Mouse (Mus musculus): ENCODE results near the gene Map2k2. TPM values are rescaled to one million over a fixed set of nuclear protein-coding genes. Genes with fewer than 3 reads are reported as not detected.
"Not testable (repeated sequence)": the region's sequence is repeated elsewhere in the genome, so short reads cannot be mapped to it uniquely, and the experiment has no call there.

The Map2k2 gene
- polyA plus RNA-seq, 1 experiment from 2014 or later: 185 TPM

DNA sequence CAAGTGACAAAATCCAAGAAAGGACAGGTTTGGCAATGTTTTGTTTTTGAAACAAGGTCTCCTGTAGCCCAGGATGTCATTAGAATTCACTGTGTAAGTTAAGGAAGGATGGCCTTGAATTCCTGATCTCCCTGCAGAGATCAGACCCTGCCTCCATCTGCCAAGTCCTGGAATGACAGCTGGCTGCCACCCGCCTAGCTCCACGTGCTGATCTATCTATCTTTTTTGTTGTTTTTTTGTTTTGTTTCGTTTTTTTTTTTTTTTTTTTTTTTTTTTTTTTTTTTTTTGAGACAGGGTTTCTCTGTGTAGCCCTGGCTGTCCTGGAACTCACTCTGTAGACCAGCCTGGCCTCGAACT lies 69.6 kb downstream of the Map2k2 start:
- peaks cover 30% of the 10 kb centered on the region for H3K36me3 ChIP-seq (ENCODE audit: control insufficient read depth, insufficient read depth, low read length)
- DNase-seq (ENCODE audit: low spot score); H3K9me3 ChIP-seq (ENCODE audit: control insufficient read depth, low read length); H3K9ac ChIP-seq (ENCODE audit: low read length); ATAC-seq (replicated peaks; ENCODE audit: low FRiP score, low TSS enrichment, low read depth); H3K27me3 ChIP-seq (replicated peaks; ENCODE audit: control insufficient read depth, insufficient read depth, low read length): not testable (repeated sequence)
- H3K4me3 ChIP-seq (ENCODE audit: low read depth, low read length): peak overlapping the region; percentile 27
- H3K4me2 ChIP-seq (ENCODE audit: low read length): peak overlapping the region; percentile 50
- 12% methylated on average over 4 of the region's 4 CpGs for WGBS
- H3K4me1 ChIP-seq (replicated peaks; ENCODE audit: control insufficient read depth, insufficient read depth, low read length): peaks cover 34% of the 10 kb centered on the region
- H3K27ac ChIP-seq (ENCODE audit: low read depth): peak overlapping the region; percentile 91

DNA sequence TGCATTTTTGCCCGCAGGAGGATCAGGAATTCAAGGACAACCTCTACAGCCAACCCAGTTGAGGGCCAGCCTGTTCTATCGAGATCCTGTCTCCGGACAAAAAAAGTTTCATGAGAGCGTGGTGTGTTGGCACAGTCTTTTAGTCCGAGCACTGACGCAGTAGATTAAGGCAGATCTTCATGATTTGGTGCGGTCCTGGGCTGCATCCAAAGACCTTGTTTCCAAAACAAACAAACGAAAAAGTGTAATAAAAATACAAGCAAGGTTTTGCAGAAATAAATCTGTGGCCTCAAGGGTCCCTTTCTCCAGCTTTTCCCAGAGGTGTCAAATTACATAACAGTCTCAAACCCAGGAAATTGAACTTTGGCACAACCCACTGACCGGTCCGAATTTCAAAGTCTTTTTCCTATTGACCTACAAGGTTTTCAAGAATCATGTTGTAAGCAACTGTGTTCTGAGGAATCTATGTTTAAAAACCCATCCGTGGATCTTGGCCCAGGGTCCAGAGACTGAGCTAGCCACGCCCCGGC lies 70.3 kb downstream of the Map2k2 start:
- peak; percentile 11; the same call in 1 of the 2 replicates for ATAC-seq (replicated peaks; ENCODE audit: low FRiP score, low TSS enrichment, low read depth)
- Histone ChIP-seq H3K9me3 (ENCODE audit: control insufficient read depth, low read length) (no peaks in the 10 kb centered on the region), H3K27me3 (replicated peaks; ENCODE audit: control insufficient read depth, insufficient read depth, low read length) (no peaks in the 10 kb centered on the region), H3K9ac (ENCODE audit: low read length) (peak overlapping the region; percentile 32), H3K4me2 (ENCODE audit: low read length) (peak overlapping the region; percentile 58), H3K36me3 (ENCODE audit: control insufficient read depth, insufficient read depth, low read length) (peaks cover 37% of the 10 kb centered on the region), H3K27ac (ENCODE audit: low read depth) (peak overlapping the region; percentile 91), H3K4me1 (replicated peaks; ENCODE audit: control insufficient read depth, insufficient read depth, low read length) (peaks cover 34% of the 10 kb centered on the region), H3K4me3 (ENCODE audit: low read depth, low read length) (peak overlapping the region; percentile 100)
- no peak for DNase-seq (ENCODE audit: low spot score)
- 3% methylated on average over 13 of the region's 13 CpGs for whole genome bisulfite sequencing

DNA sequence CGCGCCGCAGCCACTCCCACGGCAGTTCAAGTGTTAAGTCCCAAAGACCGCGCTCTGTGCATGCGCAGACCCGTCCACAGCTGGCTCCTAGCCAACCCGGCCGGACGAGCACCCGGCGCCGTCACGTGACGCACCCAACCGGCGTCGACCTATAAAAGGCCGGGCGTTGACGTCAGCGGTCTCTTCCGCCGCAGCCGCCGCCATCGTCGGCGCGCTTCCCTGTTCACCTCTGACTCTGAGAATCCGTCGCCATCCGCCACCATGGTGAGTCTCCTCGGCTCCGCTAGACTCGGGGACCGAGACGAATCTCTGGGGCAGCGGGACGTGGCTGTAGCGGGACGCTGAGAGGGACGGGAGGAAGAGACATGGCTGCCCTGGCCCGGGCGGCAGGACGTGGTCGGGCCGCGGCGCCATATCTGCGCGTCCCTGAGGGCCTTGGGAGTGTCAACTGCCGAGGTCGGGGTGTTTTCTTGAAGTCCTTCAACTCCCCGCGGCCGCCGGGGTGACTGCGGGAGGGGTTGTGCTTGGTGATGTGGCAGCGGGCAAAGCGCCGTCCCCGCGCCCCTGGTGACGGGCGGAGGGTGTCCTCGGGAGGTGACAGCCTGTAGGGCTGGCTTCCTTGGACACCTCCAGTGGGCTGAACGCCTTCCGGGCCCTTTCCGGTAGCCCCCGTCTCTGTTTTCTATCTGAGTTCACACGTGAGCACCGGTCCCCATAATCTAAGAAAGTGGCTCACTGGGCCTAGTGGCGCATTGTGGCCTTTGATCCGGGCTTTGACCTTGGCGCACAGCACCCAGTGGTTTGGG lies 71.0 kb downstream of the Map2k2 start, which contains the start of gene Eef2:
TSS of gene Eef2 (plus strand) at position 166 of the 806 bp plus-strand sequence.
- Histone ChIP-seq H3K4me3 (ENCODE audit: low read depth, low read length) (peak within 1 kb of the TSS; percentile 100), H3K4me2 (ENCODE audit: low read length) (peak within 1 kb of the TSS; percentile 98), H3K9ac (ENCODE audit: low read length) (peak within 1 kb of the TSS; percentile 100), H3K9me3 (ENCODE audit: control insufficient read depth, low read length) (no peaks in the 10 kb centered on the region), H3K27ac (ENCODE audit: low read depth) (peak within 1 kb of the TSS; percentile 91), H3K4me1 (replicated peaks; ENCODE audit: control insufficient read depth, insufficient read depth, low read length) (peaks cover 34% of the 10 kb centered on the region), H3K36me3 (ENCODE audit: control insufficient read depth, insufficient read depth, low read length) (peaks cover 44% of the 10 kb centered on the region), H3K27me3 (replicated peaks; ENCODE audit: control insufficient read depth, insufficient read depth, low read length) (no peaks in the 10 kb centered on the region)
- WGBS: under 1% methylated on average over 77 of the region's 77 CpGs
- peak; percentile 99 for DNase-seq (ENCODE audit: low spot score)
- peak; percentile 71 for ATAC-seq (replicated peaks; ENCODE audit: low FRiP score, low TSS enrichment, low read depth)

DNA sequence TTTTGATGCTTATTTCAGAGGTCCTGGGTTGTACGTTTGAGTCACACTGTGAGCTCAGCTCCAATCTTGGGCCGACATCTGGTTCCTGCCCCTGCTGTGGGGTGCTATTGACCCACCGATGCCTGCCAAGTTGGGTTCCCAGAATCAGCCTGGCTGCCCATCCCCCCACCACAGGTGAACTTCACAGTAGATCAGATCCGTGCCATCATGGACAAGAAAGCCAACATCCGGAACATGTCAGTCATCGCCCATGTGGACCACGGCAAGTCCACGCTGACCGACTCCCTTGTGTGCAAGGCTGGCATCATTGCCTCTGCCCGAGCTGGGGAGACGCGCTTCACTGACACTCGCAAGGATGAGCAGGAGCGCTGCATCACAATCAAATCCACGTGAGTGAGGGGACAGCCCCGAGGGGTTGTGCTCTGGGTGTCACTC lies 71.8 kb downstream of the Map2k2 start:
- H3K4me2 ChIP-seq (ENCODE audit: low read length): peak overlapping the region; percentile 98
- peaks cover 34% of the 10 kb centered on the region for H3K4me1 ChIP-seq (replicated peaks; ENCODE audit: control insufficient read depth, insufficient read depth, low read length)
- peak overlapping the region; percentile 91 for H3K27ac ChIP-seq (ENCODE audit: low read depth)
- no peaks in the 10 kb centered on the region for H3K9me3 ChIP-seq (ENCODE audit: control insufficient read depth, low read length)
- ATAC-seq (replicated peaks; ENCODE audit: low FRiP score, low TSS enrichment, low read depth) (no peak), DNase-seq (ENCODE audit: low spot score) (peak; percentile 71)
- peak overlapping the region; percentile 100 for H3K4me3 ChIP-seq (ENCODE audit: low read depth, low read length)
- H3K36me3 ChIP-seq (ENCODE audit: control insufficient read depth, insufficient read depth, low read length): peaks cover 52% of the 10 kb centered on the region
- WGBS: 14% methylated on average over 16 of the region's 16 CpGs
- H3K9ac ChIP-seq (ENCODE audit: low read length): peak overlapping the region; percentile 100
- no peaks in the 10 kb centered on the region for H3K27me3 ChIP-seq (replicated peaks; ENCODE audit: control insufficient read depth, insufficient read depth, low read length)

DNA sequence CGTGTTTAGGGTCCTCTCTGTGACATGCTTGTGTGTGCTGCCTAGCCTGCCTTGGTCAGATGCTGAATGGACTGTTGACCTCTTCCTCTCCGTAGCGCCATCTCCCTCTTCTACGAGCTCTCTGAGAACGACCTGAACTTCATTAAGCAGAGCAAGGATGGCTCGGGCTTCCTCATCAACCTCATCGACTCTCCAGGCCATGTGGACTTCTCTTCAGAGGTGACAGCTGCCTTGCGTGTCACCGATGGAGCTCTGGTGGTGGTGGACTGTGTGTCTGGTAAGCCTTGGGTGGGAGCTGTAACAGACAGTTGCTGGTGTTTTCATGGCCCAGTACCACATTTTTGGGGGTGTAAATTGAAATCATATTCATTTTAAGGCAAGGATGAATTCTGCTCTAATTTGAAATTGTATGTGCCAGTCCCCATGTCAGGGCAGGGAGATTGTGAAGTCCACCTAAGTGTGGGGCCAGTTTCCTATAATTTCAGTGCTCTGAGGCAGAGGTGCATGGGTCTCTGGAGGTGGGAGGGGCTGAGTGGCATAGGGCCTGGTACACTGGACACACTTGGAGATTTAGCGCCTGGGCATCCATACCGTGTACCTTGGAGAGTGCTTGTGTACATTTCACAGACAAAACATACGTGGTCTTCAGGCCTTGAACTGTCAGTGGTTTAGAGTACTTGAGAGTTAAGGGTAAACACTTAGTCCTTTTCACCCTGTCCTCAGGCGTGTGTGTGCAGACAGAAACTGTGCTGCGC lies 72.4 kb downstream of the Map2k2 start:
- DNase-seq (ENCODE audit: low spot score) (no peak), ATAC-seq (replicated peaks; ENCODE audit: low FRiP score, low TSS enrichment, low read depth) (no peak)
- Histone ChIP-seq H3K27me3 (replicated peaks; ENCODE audit: control insufficient read depth, insufficient read depth, low read length) (no peaks in the 10 kb centered on the region), H3K4me1 (replicated peaks; ENCODE audit: control insufficient read depth, insufficient read depth, low read length) (peaks cover 30% of the 10 kb centered on the region), H3K36me3 (ENCODE audit: control insufficient read depth, insufficient read depth, low read length) (peaks cover 52% of the 10 kb centered on the region), H3K9ac (ENCODE audit: low read length) (peak overlapping the region; percentile 100), H3K9me3 (ENCODE audit: control insufficient read depth, low read length) (no peaks in the 10 kb centered on the region), H3K4me3 (ENCODE audit: low read depth, low read length) (peak overlapping the region; percentile 100), H3K27ac (ENCODE audit: low read depth) (peak overlapping the region; percentile 91; the same call in 1 of the 2 replicates), H3K4me2 (ENCODE audit: low read length) (peak overlapping the region; percentile 98)
- 70% methylated on average over 14 of the region's 14 CpGs for WGBS

DNA sequence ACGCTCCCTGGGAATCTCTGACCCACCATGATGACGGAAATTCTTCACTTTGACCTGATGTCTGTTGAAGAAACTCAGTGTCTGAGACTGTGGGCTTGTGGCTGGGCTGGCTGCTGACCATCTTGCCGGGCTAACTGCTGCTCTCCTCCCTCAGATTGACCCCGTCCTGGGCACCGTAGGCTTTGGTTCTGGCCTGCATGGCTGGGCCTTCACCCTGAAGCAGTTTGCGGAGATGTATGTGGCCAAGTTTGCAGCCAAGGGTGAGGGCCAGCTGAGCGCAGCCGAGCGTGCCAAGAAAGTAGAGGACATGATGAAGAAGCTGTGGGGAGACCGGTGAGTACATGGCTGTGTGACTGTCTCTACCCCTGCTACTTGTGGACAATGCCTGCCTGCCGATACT lies 73.2 kb downstream of the Map2k2 start:
- H3K4me2 ChIP-seq (ENCODE audit: low read length): no peak overlapping the region
- H3K36me3 ChIP-seq (ENCODE audit: control insufficient read depth, insufficient read depth, low read length): peaks cover 53% of the 10 kb centered on the region
- no peak overlapping the region for H3K27ac ChIP-seq (ENCODE audit: low read depth)
- no peaks in the 10 kb centered on the region for H3K27me3 ChIP-seq (replicated peaks; ENCODE audit: control insufficient read depth, insufficient read depth, low read length)
- H3K9ac ChIP-seq (ENCODE audit: low read length): no peak overlapping the region
- 91% methylated on average over 11 of the region's 11 CpGs for WGBS
- H3K9me3 ChIP-seq (ENCODE audit: control insufficient read depth, low read length): no peaks in the 10 kb centered on the region
- no peak overlapping the region for H3K4me3 ChIP-seq (ENCODE audit: low read depth, low read length)
- peaks cover 30% of the 10 kb centered on the region for H3K4me1 ChIP-seq (replicated peaks; ENCODE audit: control insufficient read depth, insufficient read depth, low read length)
- ATAC-seq (replicated peaks; ENCODE audit: low FRiP score, low TSS enrichment, low read depth) (no peak), DNase-seq (ENCODE audit: low spot score) (no peak)

DNA sequence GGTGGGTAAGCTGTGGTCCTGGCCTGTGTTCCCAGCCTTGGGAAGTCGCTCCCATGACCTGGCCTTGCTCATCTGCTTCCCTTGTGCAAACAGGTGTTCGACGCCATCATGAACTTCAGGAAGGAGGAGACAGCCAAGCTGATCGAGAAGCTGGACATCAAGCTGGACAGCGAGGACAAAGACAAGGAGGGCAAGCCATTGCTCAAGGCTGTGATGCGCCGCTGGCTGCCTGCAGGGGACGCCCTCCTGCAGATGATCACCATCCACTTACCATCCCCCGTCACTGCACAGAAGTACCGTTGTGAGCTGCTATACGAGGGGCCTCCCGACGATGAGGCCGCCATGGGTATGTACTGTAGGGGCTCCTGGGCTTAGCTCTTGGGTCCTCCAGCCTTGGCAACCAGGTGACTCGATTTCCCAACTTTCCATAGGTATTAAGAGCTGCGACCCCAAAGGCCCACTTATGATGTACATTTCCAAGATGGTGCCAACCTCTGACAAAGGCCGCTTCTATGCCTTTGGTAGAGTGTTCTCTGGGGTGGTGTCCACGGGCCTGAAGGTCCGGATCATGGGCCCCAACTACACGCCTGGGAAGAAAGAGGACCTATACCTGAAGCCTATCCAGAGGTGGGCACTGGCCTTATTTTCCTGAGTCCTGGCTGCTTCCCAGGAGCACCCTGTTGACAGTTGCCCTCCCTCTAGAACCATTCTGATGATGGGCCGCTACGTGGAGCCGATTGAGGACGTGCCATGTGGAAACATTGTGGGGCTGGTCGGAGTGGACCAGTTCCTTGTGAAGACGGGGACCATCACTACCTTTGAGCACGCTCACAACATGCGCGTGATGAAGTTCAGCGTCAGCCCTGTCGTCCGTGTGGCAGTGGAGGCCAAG lies 74.0 kb downstream of the Map2k2 start:
- Histone ChIP-seq H3K36me3 (ENCODE audit: control insufficient read depth, insufficient read depth, low read length) (peaks cover 55% of the 10 kb centered on the region), H3K4me1 (replicated peaks; ENCODE audit: control insufficient read depth, insufficient read depth, low read length) (peaks cover 29% of the 10 kb centered on the region), H3K27me3 (replicated peaks; ENCODE audit: control insufficient read depth, insufficient read depth, low read length) (no peaks in the 10 kb centered on the region), H3K27ac (ENCODE audit: low read depth) (no peak overlapping the region), H3K4me3 (ENCODE audit: low read depth, low read length) (no peak overlapping the region), H3K4me2 (ENCODE audit: low read length) (no peak overlapping the region), H3K9me3 (ENCODE audit: control insufficient read depth, low read length) (no peaks in the 10 kb centered on the region), H3K9ac (ENCODE audit: low read length) (no peak overlapping the region)
- ATAC-seq (replicated peaks; ENCODE audit: low FRiP score, low TSS enrichment, low read depth) (no peak), DNase-seq (ENCODE audit: low spot score) (no peak)
- 90% methylated on average over 32 of the region's 32 CpGs for WGBS

DNA sequence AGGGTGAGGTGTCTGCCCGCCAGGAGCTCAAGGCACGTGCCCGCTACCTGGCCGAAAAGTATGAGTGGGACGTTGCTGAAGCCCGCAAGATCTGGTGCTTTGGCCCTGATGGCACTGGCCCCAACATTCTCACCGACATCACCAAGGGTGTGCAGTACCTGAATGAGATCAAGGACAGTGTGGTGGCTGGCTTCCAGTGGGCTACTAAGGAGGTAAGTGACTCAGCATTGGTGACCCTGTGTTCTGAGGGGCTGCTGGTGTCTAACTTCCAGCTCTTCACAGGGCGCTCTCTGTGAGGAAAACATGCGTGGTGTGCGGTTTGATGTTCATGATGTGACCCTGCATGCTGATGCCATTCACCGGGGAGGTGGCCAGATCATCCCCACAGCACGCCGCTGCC lies 75.2 kb downstream of the Map2k2 start:
- no peak for ATAC-seq (replicated peaks; ENCODE audit: low FRiP score, low TSS enrichment, low read depth)
- H3K27ac ChIP-seq (ENCODE audit: low read depth): no peak overlapping the region
- H3K4me2 ChIP-seq (ENCODE audit: low read length): no peak overlapping the region
- no peak overlapping the region for H3K9ac ChIP-seq (ENCODE audit: low read length)
- no peaks in the 10 kb centered on the region for H3K27me3 ChIP-seq (replicated peaks; ENCODE audit: control insufficient read depth, insufficient read depth, low read length)
- H3K4me1 ChIP-seq (replicated peaks; ENCODE audit: control insufficient read depth, insufficient read depth, low read length): peaks cover 30% of the 10 kb centered on the region
- no peak overlapping the region for H3K4me3 ChIP-seq (ENCODE audit: low read depth, low read length)
- H3K36me3 ChIP-seq (ENCODE audit: control insufficient read depth, insufficient read depth, low read length): peaks cover 64% of the 10 kb centered on the region
- no peak for DNase-seq (ENCODE audit: low spot score)
- 95% methylated on average over 13 of the region's 13 CpGs for WGBS
- no peaks in the 10 kb centered on the region for H3K9me3 ChIP-seq (ENCODE audit: control insufficient read depth, low read length)

Data from intestine, embryonic 14.5 days (tissue).